Mouse (Mus musculus): ENCODE results near the gene Vps13c. TPM values are rescaled to one million over a fixed set of nuclear protein-coding genes. Genes with fewer than 3 reads are reported as not detected.

The Vps13c gene
- total and polyA plus RNA-seq, 3 experiments = 10.8 to 25.7 (median 18.4) TPM

- no peak overlapping the region for H3K27ac ChIP-seq (ENCODE audit: insufficient read depth, low read depth)
- no peaks in the 10 kb centered on the region for H3K79me2 ChIP-seq (replicated peaks; ENCODE audit: control insufficient read depth, extremely low read depth, insufficient read depth, poor library complexity, severe bottlenecking)
- H3K36me3 ChIP-seq (replicated peaks in 1 of 2; ENCODE audit: control insufficient read depth in 1 of 2, insufficient read depth in 1 of 2, low read length in 1 of 2) = no peaks in the 10 kb centered on the region
- H3K9ac ChIP-seq (ENCODE audit: insufficient read depth, low read depth) = no peak overlapping the region; the same call in 1 of the 2 replicates
- H3K4me3 ChIP-seq (replicated peaks in 1 of 3; ENCODE audit: low read depth in 2 of 3, low read length in 2 of 3, poor library complexity in 1 of 3) = no peak overlapping the region
- TF ChIP-seq IRF4 (IDR thresholded peaks at IDR 0.05; ENCODE audit: low read depth, low read length) = 0 out of 2 replicates have a peak, but pooled peaks have one; percentile 17
- no peak for TF ChIP-seq JUN (IDR thresholded peaks at IDR 0.05; ENCODE audit: insufficient read depth, low read depth, low read length)
- TF ChIP-seq ETS1 (conservative IDR thresholded peaks at IDR 0.05; ENCODE audit: low read depth, low read length) = peak; percentile 51; the same call in 1 of the 2 replicates
- no peak for TF ChIP-seq E2F4 (IDR thresholded peaks at IDR 0.05; ENCODE audit: insufficient replicate concordance, low read depth, low read length)
- no peak for TF ChIP-seq ZNF384 (IDR thresholded peaks at IDR 0.05; ENCODE audit: low read depth, low read length)
- TF ChIP-seq BHLHE40 (IDR thresholded peaks at IDR 0.05; ENCODE audit: low read depth, low read length) = peak; percentile 49
- TF ChIP-seq EP300 (IDR thresholded peaks at IDR 0.05; ENCODE audit: low read length) = peak; percentile 45; the same call in 1 of the 2 replicates
- no peaks in the 10 kb centered on the region for H3K27me3 ChIP-seq (replicated peaks)
- peak; percentile 58 for DNase-seq (ENCODE audit: extremely low read depth)
- H3K4me1 ChIP-seq (ENCODE audit: control insufficient read depth in 1 of 2, insufficient read depth in 2 of 2) = peaks cover 5 to 28% of the 10 kb centered on the region in 2 experiments
- dilution Hi-C loops (cut with MboI; ENCODE audit: extremely low pct_ligation_motif_present, extremely low pct_unique_long_range_greater_than_20kb, low sequenced_read_pairs) (no loop called here), in situ Hi-C loops (cut with MboI; ENCODE audit: low pct_ligation_motif_present, low pct_unique_long_range_greater_than_20kb, low sequenced_read_pairs) (loop anchor here (10.0 kb wide), 1 partner anchor 161 kb away; no protein-coding TSS in a partner anchor)
- H3K4me2 ChIP-seq (ENCODE audit: insufficient read depth, low read depth, poor library complexity, severe bottlenecking) = peak overlapping the region; percentile 63
- no peaks in the 10 kb centered on the region for H3K9me3 ChIP-seq (replicated peaks; ENCODE audit: low read length)
Observed at GRCm38 (mm10) chr9:67813665-67814337, 26.4 kb upstream of the Vps13c start.

- no peak for DNase-seq (ENCODE audit: extremely low read depth)
- no peaks in the 10 kb centered on the region for H3K79me2 ChIP-seq (replicated peaks; ENCODE audit: control insufficient read depth, extremely low read depth, insufficient read depth, poor library complexity, severe bottlenecking)
- dilution Hi-C loops (cut with MboI; ENCODE audit: extremely low pct_ligation_motif_present, extremely low pct_unique_long_range_greater_than_20kb, low sequenced_read_pairs) = no loop called here
Observed at GRCm38 (mm10) chr9:67816172-67816928, 23.8 kb upstream of the Vps13c start.

GRCm38 (mm10) chr9:67817898-67818667, 22.1 kb upstream of the Vps13c start:
- H3K27ac ChIP-seq (ENCODE audit: insufficient read depth, low read depth) = no peak overlapping the region
- DNase-seq (ENCODE audit: extremely low read depth) = no peak
- dilution Hi-C loops (cut with MboI; ENCODE audit: extremely low pct_ligation_motif_present, extremely low pct_unique_long_range_greater_than_20kb, low sequenced_read_pairs) (no loop called here), in situ Hi-C loops (cut with MboI; ENCODE audit: low pct_ligation_motif_present, low pct_unique_long_range_greater_than_20kb, low sequenced_read_pairs) (loop anchor here (10.0 kb wide), 1 partner anchor 157 kb away; no protein-coding TSS in a partner anchor)
- H3K4me2 ChIP-seq (ENCODE audit: insufficient read depth, low read depth, poor library complexity, severe bottlenecking) = no peak overlapping the region
- no peaks in the 10 kb centered on the region for H3K9me3 ChIP-seq (replicated peaks; ENCODE audit: low read length)
- H3K79me2 ChIP-seq (replicated peaks; ENCODE audit: control insufficient read depth, extremely low read depth, insufficient read depth, poor library complexity, severe bottlenecking) = no peaks in the 10 kb centered on the region
- H3K4me1 ChIP-seq (ENCODE audit: control insufficient read depth in 1 of 2, insufficient read depth in 2 of 2) = peaks cover 5 to 23% of the 10 kb centered on the region in 2 experiments
- no peak overlapping the region for H3K9ac ChIP-seq (ENCODE audit: insufficient read depth, low read depth)
- H3K4me3 ChIP-seq (replicated peaks in 1 of 3; ENCODE audit: low read depth in 2 of 3, low read length in 2 of 3, poor library complexity in 1 of 3) = no peak overlapping the region
- TF ChIP-seq ZC3H11A (IDR thresholded peaks at IDR 0.05; ENCODE audit: low read depth, low read length) (no peak), BHLHE40 (IDR thresholded peaks at IDR 0.05; ENCODE audit: low read depth, low read length) (no peak), JUN (IDR thresholded peaks at IDR 0.05; ENCODE audit: insufficient read depth, low read depth, low read length) (no peak), RAD21 (IDR thresholded peaks at IDR 0.05; ENCODE audit: low read depth, low read length) (no peak), MEF2A (IDR thresholded peaks at IDR 0.05; ENCODE audit: borderline replicate concordance, low read depth, low read length) (no peak), HCFC1 (IDR thresholded peaks at IDR 0.05; ENCODE audit: low read depth, low read length) (no peak), NELFE (IDR thresholded peaks at IDR 0.05; ENCODE audit: low read depth, low read length) (no peak), NRF1 (IDR thresholded peaks at IDR 0.05; ENCODE audit: low read depth, low read length) (no peak), MAZ (IDR thresholded peaks at IDR 0.05; ENCODE audit: low read depth, low read length) (no peak), POLR2A (IDR thresholded peaks at IDR 0.05; ENCODE audit: low read depth, low read length) (no peak)
- H3K27me3 ChIP-seq (replicated peaks) = no peaks in the 10 kb centered on the region
- no peaks in the 10 kb centered on the region for H3K36me3 ChIP-seq (replicated peaks in 1 of 2; ENCODE audit: control insufficient read depth in 1 of 2, insufficient read depth in 1 of 2, low read length in 1 of 2)

More at GRCm38 (mm10) chr9:67816172-67816928, 23.8 kb upstream of the Vps13c start:
- Histone ChIP-seq H3K27ac (ENCODE audit: insufficient read depth, low read depth) (no peak overlapping the region), H3K36me3 (replicated peaks in 1 of 2; ENCODE audit: control insufficient read depth in 1 of 2, insufficient read depth in 1 of 2, low read length in 1 of 2) (no peaks in the 10 kb centered on the region), H3K4me2 (ENCODE audit: insufficient read depth, low read depth, poor library complexity, severe bottlenecking) (no peak overlapping the region), H3K4me1 (ENCODE audit: control insufficient read depth in 1 of 2, insufficient read depth in 2 of 2) (peaks cover 5 to 26% of the 10 kb centered on the region in 2 experiments), H3K27me3 (replicated peaks) (no peaks in the 10 kb centered on the region), H3K9ac (ENCODE audit: insufficient read depth, low read depth) (no peak overlapping the region), H3K4me3 (replicated peaks in 1 of 3; ENCODE audit: low read depth in 2 of 3, low read length in 2 of 3, poor library complexity in 1 of 3) (no peak overlapping the region), H3K9me3 (replicated peaks; ENCODE audit: low read length) (no peaks in the 10 kb centered on the region)
- no peak for TF ChIP-seq JUN (IDR thresholded peaks at IDR 0.05; ENCODE audit: insufficient read depth, low read depth, low read length)
- in situ Hi-C loops (cut with MboI; ENCODE audit: low pct_ligation_motif_present, low pct_unique_long_range_greater_than_20kb, low sequenced_read_pairs) = loop anchor here (10.0 kb wide), 1 partner anchor 158 kb away; no protein-coding TSS in a partner anchor
